ENCODE assay signal across 18 mouse cellular contexts in the genomic region with DNA sequence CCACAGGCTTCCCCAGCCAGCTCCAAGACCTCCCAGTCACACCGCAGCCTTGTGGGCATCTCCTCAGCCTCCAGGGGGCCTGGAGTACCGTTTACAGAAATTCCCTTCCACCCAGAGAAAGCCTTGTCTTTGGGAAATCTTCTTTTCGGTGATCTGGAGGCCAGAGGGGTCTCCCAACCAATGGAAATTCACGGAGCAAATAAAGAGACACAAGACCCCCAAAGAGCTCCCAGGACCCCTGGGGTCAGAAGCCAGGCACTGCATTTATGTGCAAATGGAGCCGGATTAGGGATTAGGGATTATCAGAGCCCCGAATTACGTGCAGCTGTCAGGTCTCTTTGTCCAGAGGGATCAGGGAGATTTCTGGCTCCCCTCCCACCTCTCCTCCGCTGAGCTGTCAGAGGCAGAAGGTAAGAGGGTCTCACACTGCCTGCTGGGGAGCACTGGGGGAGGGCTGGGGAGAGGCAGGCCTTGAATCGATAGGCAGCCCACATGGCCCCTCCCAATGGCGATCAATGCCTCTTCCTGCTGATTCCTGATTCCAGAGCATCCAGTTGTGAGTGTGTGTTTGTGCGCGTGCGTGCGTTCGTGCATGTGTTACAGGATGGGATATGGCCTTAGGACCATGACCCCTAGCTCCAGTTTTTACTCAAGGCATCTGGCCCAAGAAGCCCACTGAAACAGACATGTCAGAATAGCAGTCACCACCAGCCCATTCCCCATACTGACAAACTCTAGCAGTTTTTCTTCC.
DNase-seq lines count a peak whose midpoint lies in the region; ATAC-seq and TF ChIP-seq lines count a peak whose summit lies in the region.
"Had no signal": no experiment of that assay in that cellular context is flagged by ENCODE, and none has a peak within 500 bp of the region (broad histone marks: within the 10 kb centered on the region; RNA-seq: fewer than 3 reads in every experiment).

No protein-coding gene starts in this region.

- H3K27me3 ChIP-seq in forebrain, embryonic 11.5 days (ENCODE audit: control insufficient read depth, insufficient read depth, low read length), result peaks cover 21% of the 10 kb centered on the region
- peaks cover 11% of the 10 kb centered on the region; the same call in 1 of the 2 replicates for H3K27me3 ChIP-seq in forebrain, embryonic 14.5 days (replicated peaks; ENCODE audit: control insufficient read depth, insufficient read depth, low read length)
- peaks cover 25% of the 10 kb centered on the region for H3K27me3 ChIP-seq in lung, embryonic 14.5 days (ENCODE audit: insufficient read depth, low read length)
- peaks cover 59% of the 10 kb centered on the region for H3K27me3 ChIP-seq in midbrain, embryonic 13.5 days

- H3K4me3 ChIP-seq in forebrain, embryonic 11.5 days (ENCODE audit: low read depth, low read length), result no peak overlapping the region
- H3K4me3 ChIP-seq in forebrain, embryonic 14.5 days (ENCODE audit: low read depth, low read length), result no peak overlapping the region
- H3K4me3 ChIP-seq in lung, embryonic 14.5 days (ENCODE audit: low read depth, low read length), result no peak overlapping the region
- no peak overlapping the region for H3K4me3 ChIP-seq in midbrain, embryonic 13.5 days (replicated peaks)
- H3K4me3 ChIP-seq: intestine, embryonic 15.5 days; neural tube, embryonic 15.5 days had no signal

- H3K9me3 ChIP-seq in forebrain, embryonic 11.5 days (ENCODE audit: control insufficient read depth, low read length), result no peaks in the 10 kb centered on the region
- H3K9me3 ChIP-seq in forebrain, embryonic 14.5 days (replicated peaks; ENCODE audit: control insufficient read depth, low read length), result no peaks in the 10 kb centered on the region
- H3K9me3 ChIP-seq in lung, embryonic 14.5 days (ENCODE audit: low read depth, low read length), result no peaks in the 10 kb centered on the region
- no peaks in the 10 kb centered on the region for H3K9me3 ChIP-seq in midbrain, embryonic 13.5 days
- H3K9me3 ChIP-seq: intestine, embryonic 15.5 days; neural tube, embryonic 15.5 days had no signal

- peak; percentile 68; the same call in 1 of the 2 replicates for ATAC-seq in forebrain, embryonic 11.5 days (replicated peaks; ENCODE audit: low FRiP score)
- no peak for ATAC-seq in forebrain, embryonic 14.5 days
- no peak for ATAC-seq in lung, embryonic 14.5 days (ENCODE audit: insufficient read depth)
- ATAC-seq in midbrain, embryonic 13.5 days, result peak; percentile 69
- ATAC-seq: intestine, embryonic 15.5 days had no signal

- no peak overlapping the region for H3K9ac ChIP-seq in forebrain, embryonic 11.5 days (ENCODE audit: low read length)
- no peak overlapping the region for H3K9ac ChIP-seq in forebrain, embryonic 14.5 days (ENCODE audit: low read length)
- no peak overlapping the region for H3K9ac ChIP-seq in lung, embryonic 14.5 days
- H3K9ac ChIP-seq in midbrain, embryonic 13.5 days (replicated peaks), result no peak overlapping the region
- H3K9ac ChIP-seq: intestine, embryonic 15.5 days; liver, embryonic 14.5 days; neural tube, embryonic 15.5 days had no signal

- H3K36me3 ChIP-seq in forebrain, embryonic 11.5 days (ENCODE audit: control insufficient read depth, insufficient read depth, low read length), result no peaks in the 10 kb centered on the region
- H3K36me3 ChIP-seq in forebrain, embryonic 14.5 days (ENCODE audit: control insufficient read depth, insufficient read depth, low read length), result no peaks in the 10 kb centered on the region
- no peaks in the 10 kb centered on the region for H3K36me3 ChIP-seq in lung, embryonic 14.5 days (ENCODE audit: insufficient read depth)
- no peaks in the 10 kb centered on the region for H3K36me3 ChIP-seq in midbrain, embryonic 13.5 days
- H3K36me3 ChIP-seq: intestine, embryonic 15.5 days; neural tube, embryonic 15.5 days had no signal

- H3K4me2 ChIP-seq in forebrain, embryonic 11.5 days (ENCODE audit: low read depth, low read length, severe bottlenecking), result no peak overlapping the region
- H3K4me2 ChIP-seq in forebrain, embryonic 14.5 days (ENCODE audit: low read length), result no peak overlapping the region
- H3K4me2 ChIP-seq in lung, embryonic 14.5 days, result no peak overlapping the region
- no peak overlapping the region for H3K4me2 ChIP-seq in midbrain, embryonic 13.5 days (replicated peaks)
- H3K4me2 ChIP-seq: intestine, embryonic 15.5 days; neural tube, embryonic 15.5 days had no signal

- no peak overlapping the region for H3K27ac ChIP-seq in forebrain, embryonic 11.5 days (ENCODE audit: low read depth, low read length)
- no peak overlapping the region for H3K27ac ChIP-seq in forebrain, embryonic 14.5 days (ENCODE audit: low read depth, low read length)
- H3K27ac ChIP-seq in lung, embryonic 14.5 days (ENCODE audit: low read depth), result no peak overlapping the region
- H3K27ac ChIP-seq in midbrain, embryonic 13.5 days, result peak overlapping the region; percentile 44
- H3K27ac ChIP-seq: intestine, embryonic 15.5 days; liver, embryonic 14.5 days; neural tube, embryonic 15.5 days had no signal

- peak; percentile 56 for DNase-seq in forebrain, embryonic 11.5 days (ENCODE audit: low spot score)
- no peak for DNase-seq in forebrain, embryonic 14.5 days (ENCODE audit: low spot score)
- peak; percentile 24 for DNase-seq in lung, embryonic 14.5 days
- DNase-seq in lung, postnatal 25 days (ENCODE audit: low spot score), result no peak
- no peak for DNase-seq in c-Kit-positive CD71-positive TER-119-positive erythroid progenitor cells, embryonic 14.5 days (ENCODE audit: low spot score)
- no peak for DNase-seq in spleen, postnatal 14 days (ENCODE audit: low spot score in 2 of 2)
- DNase-seq in frontal cortex, adult 2 months (ENCODE audit: extremely low spot score in 1 of 2, low spot score in 1 of 2), result no peak
- DNase-seq: adrenal gland, adult 2 months; cerebellum, adult 9-11 months; heart, postnatal 10 days; kidney, postnatal 36 days; layer of hippocampus, postnatal 36 days; lung, postnatal 14 days; right cerebral cortex, postnatal 25 days had no signal

- TF ChIP-seq CTCF in lung, embryonic 14.5 days (IDR thresholded peaks at IDR 0.05; ENCODE audit: low read depth), result peak; percentile 30; the same call in 1 of the 2 replicates

- peaks cover 15% of the 10 kb centered on the region for H3K4me1 ChIP-seq in forebrain, embryonic 11.5 days (replicated peaks; ENCODE audit: control insufficient read depth, insufficient read depth, low read length)
- H3K4me1 ChIP-seq in forebrain, embryonic 14.5 days (ENCODE audit: control insufficient read depth, insufficient read depth, low read length), result peaks cover 12% of the 10 kb centered on the region
- peaks cover 7% of the 10 kb centered on the region; the same call in 1 of the 2 replicates for H3K4me1 ChIP-seq in lung, embryonic 14.5 days (ENCODE audit: insufficient read depth)
- peaks cover 41% of the 10 kb centered on the region for H3K4me1 ChIP-seq in midbrain, embryonic 13.5 days (replicated peaks)

- WGBS in forebrain, embryonic 11.5 days, result 3% methylated on average over 15 of the region's 15 CpGs
- 11% methylated on average over 15 of the region's 15 CpGs for WGBS in forebrain, embryonic 14.5 days
- WGBS in lung, embryonic 14.5 days, result 35% methylated on average over 15 of the region's 15 CpGs
- WGBS in midbrain, embryonic 13.5 days, result 4% methylated on average over 15 of the region's 15 CpGs

Comparison
In these comparisons a context has a peak if more than half of its experiments do, and no peak if none do; other contexts are left out.
1. ATAC-seq: peak in forebrain, embryonic 11.5 days (single experiment) and midbrain, embryonic 13.5 days (single experiment); none in forebrain, embryonic 14.5 days (single experiment) and lung, embryonic 14.5 days (single experiment).
2. DNase-seq: peak in forebrain, embryonic 11.5 days (single experiment) and lung, embryonic 14.5 days (single experiment); none in forebrain, embryonic 14.5 days (single experiment), lung, postnatal 25 days (single experiment), c-Kit-positive CD71-positive TER-119-positive erythroid progenitor cells, embryonic 14.5 days (single experiment), spleen, postnatal 14 days (0 of 2) and frontal cortex, adult 2 months (0 of 2).